Mouse (Mus musculus) spleen, embryonic (tissue): ENCODE results near the gene Scarb1.

ENCODE experiments used
- CTCF ChIA-PET: fragments of 350-600 bp; sonication (Branson Sonifier 250); formaldehyde crosslinking; loops from one replicate; lab custom pipeline; 2022; lab: Charles Lee

The Scarb1 gene

DNA sequence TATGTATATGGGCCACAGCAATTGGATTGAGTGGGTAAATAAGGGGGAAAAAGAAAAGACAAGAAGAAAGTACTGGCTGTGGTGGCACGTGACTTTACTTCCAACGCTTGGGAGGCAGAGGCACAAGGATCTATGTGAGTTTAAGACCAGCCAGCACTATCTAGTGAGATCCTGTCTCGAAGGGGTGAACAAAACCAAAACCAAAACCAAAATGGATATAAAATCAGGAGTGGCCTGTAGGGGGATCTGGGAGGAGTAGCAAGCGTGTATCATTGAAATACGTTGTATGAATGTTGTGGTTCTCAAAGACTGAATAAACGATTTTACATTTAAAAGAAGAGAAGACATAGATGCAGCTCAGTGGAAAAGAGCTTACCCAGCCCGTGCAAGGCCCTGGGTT lies 34.5 kb downstream of the Scarb1 start:
- CTCF ChIA-PET, result no interaction called here

DNA sequence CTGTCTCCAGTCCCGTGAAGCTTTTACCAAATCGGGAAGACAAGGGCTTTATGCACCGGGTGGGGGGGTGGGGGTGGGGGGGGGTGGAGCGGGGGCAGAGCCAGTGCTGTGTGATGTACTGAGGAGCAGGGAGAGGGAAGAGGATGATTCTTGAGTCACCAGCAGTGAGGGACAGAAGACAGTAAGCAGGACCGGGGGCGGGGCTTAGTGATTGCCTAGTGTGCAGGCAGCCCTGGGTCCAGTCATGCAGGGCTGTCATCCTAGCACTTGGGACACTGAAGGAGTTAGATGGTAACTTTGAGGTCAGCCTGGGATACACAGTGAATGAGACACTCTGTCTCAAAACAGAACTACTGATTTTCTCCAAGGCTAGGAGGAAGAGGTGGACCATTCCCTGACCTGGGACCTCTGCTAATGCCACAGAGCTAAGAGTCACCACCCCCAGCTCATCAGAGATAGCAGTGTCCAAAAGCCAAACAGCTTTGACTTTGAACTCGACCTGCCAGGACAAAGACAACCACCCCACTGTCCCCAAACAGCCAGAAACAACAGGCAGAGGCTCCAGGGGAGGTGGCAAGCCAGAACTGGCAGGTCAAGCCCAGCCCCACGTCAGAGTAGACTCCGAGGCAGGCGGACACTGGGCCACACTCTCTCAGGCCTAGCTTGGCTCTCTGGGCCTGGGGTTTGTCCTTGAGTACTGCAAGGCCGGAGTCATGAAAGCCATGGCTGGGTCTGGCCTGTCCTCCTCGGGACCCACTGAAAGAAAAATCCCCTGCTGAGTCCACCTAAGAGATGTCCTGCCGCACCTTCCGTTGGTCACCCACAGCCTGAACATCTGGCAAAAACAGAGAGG lies 35.4 kb downstream of the Scarb1 start:
- CTCF ChIA-PET, result interaction anchor here (0.7 kb wide), 1 partner anchor 404 kb away, joined by 6 read pairs; no protein-coding TSS in a partner anchor

DNA sequence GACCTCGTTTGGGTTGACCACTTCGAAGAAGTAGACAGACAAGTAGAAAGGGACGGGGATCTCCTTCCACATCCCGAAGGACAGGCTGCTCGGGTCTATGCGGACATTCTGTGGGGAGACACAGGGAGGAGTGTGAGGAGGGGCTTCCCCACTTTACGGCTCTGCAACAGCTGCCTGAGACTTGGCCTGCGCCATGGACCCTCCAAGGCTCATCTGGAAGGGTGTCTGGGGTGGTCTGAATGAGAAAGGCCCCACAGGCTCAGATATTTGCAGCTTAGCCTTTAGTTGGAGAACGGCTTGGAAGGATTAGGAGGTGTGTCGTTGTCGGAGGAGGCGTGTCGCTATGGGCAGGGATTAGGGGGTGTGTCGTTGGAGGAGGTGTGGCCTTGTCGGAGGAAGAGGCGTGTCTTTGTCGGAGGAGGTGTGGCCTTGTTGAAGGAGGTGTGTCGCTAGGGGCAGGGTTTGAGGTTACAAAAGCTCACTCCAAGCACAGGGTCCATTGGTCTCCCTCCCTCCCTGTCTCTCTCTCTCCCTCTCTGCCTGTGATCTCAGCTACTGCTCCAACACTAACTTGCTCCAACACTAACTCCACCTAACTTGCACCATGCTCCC lies 36.5 kb downstream of the Scarb1 start:
- CTCF ChIA-PET, result interaction anchor here (0.7 kb wide), 1 partner anchor 403 kb away, joined by 6 read pairs; no protein-coding TSS in a partner anchor

DNA sequence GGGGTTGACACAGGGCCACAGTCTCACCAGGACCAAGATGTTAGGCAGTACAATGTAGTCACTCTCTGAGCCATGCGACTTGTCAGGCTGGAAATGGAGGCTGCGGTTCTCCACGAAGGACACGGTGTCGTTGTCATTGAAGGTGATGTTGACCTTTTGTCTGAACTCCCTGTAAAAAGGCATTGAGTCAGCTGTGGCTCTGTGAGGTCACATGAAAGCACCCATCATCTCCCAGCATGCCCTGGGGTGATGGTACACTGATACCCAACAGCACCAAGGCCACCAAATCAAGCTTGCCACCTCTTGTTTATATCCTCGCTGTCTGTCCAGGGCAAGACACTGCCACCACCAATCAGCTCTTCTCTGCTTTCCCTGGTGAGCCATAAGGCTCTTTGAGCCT lies 37.8 kb downstream of the Scarb1 start:
- CTCF ChIA-PET, result no interaction called here

DNA sequence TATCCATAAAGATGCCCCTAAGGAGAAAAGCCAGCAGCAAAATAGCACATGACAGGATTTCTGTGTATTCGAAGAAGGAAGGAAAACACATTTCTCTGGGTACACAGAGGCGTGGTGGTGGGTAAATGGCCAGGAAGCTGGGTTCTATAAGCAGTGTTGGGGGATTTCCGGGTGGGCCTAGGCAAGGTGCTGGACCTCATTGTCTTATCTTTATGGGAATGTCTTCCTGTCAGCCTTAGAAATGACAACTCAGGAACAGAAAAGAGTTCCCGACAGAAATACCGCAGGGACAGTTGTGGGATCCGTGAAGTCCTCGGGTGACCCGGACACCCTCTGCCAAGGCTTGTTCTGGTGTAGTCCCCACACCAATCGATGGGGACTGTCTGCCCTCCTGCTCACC lies 42.7 kb downstream of the Scarb1 start:
- CTCF ChIA-PET, result no interaction called here

DNA sequence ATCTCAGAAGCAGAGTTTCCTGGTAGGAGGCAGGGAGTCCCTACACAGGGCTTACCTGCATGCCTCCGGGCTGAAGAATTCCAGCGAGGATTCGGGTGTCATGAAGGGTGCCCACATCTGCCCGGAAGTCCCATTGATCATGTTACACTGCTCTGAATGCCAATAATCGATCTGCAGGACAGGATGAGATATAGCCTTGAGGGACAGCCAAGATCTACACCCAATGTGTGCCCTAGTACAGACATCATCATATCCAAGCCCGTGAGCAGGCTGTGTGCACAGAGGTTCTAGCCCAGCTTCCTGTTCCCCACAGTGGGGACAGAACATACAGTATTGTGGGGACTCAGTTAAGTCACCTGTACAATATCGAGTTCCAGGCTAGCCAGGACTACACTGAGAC lies 43.7 kb downstream of the Scarb1 start:
- CTCF ChIA-PET, result no interaction called here

DNA sequence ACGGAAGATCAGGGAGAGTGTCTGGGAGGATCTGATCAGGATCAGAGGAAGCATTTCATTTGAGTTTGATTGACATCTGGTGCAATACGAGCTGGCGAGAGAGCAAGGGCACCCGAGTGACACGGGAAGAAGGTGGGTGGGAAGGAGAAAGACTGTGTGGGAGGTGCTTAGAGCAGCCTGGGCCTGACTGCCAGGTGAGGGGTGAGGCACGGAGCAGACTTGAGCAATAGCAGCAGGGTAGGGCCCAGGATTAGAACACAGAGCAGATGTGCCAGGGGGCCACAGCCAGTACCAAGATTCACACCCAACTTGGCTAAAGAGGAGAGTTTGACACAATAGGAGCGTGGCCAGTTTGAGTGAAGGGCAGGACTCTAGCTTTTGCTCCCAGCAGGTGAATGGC lies 47.9 kb downstream of the Scarb1 start:
- CTCF ChIA-PET, result no interaction called here

DNA sequence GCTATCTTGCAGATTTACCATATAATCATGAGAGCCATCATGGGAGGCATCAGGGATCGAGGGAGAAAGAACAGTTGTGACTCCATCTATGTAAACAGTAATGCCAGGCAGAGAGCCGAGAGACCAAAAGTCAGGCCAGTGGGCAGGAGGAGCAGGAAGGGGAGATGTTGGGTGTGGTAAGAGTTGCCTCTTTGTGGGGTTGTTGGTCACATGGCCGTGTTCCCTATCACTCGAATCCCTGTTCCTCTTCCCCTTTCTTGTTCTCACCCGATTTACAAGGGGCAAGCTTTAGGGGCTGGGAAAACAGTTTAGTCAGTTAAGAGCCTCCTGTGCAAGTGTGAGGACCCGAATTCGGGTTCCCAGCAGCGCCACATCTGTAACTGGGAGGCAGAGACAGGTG lies 49.0 kb downstream of the Scarb1 start:
- CTCF ChIA-PET, result no interaction called here

DNA sequence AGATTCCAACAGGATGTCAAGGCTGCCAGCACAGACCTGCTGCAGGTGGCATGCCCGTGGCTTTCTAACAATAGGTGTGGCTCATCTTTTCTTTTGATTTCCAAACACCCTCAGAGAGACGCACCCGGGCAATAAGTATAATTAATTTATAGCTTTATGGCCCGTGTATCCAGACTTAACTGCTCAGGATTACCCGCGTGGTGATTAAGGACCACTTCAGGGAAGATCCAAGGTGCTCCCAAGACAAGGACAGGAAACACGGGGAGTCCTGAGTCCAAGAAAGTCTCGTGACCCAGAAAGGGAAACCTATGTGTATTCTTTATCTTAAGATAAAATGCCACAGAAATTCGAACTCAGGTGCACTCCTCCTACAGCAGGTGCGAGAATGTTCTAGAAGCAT lies 49.5 kb downstream of the Scarb1 start:
- CTCF ChIA-PET, result no interaction called here

DNA sequence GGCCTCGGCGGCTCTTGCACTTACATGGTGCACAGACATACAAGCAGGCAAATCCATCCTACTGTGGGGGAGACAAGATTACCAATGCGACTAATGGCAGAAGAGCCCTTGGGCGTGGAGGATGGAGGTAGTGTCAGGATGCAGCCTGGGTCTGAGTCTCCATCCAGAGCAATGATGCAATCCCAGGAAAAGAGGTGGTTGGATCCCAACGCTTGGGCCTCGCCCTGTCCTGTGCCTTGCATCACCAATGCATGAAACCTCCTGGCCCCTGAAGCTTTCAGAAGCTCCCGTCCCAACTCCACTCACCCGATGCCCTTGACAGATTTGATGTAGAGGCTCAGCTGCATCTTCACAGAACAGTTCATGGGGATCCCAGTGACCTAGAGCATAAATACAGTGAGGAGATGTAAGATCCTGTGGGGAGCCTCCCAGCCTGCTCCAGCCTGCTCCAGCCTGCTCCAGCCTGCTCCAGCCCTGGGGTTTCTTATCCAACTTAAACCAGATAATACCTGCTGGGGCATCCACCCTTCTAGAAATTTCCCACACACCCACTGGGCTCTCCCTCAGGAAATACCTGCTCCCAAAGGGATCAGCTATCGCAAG lies 53.7 kb downstream of the Scarb1 start:
- CTCF ChIA-PET, result no interaction called here

DNA sequence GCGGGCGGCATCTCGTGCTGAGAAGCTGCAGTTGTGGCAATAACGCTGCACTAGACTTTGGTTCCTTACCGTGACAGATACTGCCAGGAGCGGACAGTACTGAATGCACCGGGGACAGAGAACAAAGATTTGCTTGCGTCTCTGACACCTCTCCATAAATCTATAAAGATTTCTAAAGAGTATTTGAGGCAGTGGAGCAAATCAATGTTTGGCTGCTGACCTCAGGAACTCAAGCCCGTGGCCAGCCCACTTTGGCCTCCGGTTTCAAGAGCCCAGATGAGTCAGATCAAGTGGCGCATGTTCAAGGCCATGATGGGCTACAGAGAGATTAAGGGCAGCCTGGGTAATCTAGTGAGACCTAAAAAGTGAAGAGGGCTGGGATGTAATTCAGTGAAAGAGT lies 54.8 kb downstream of the Scarb1 start:
- CTCF ChIA-PET, result interaction anchor here (0.6 kb wide), 1 partner anchor 1107 kb away, joined by 6 read pairs; no protein-coding TSS in a partner anchor

DNA sequence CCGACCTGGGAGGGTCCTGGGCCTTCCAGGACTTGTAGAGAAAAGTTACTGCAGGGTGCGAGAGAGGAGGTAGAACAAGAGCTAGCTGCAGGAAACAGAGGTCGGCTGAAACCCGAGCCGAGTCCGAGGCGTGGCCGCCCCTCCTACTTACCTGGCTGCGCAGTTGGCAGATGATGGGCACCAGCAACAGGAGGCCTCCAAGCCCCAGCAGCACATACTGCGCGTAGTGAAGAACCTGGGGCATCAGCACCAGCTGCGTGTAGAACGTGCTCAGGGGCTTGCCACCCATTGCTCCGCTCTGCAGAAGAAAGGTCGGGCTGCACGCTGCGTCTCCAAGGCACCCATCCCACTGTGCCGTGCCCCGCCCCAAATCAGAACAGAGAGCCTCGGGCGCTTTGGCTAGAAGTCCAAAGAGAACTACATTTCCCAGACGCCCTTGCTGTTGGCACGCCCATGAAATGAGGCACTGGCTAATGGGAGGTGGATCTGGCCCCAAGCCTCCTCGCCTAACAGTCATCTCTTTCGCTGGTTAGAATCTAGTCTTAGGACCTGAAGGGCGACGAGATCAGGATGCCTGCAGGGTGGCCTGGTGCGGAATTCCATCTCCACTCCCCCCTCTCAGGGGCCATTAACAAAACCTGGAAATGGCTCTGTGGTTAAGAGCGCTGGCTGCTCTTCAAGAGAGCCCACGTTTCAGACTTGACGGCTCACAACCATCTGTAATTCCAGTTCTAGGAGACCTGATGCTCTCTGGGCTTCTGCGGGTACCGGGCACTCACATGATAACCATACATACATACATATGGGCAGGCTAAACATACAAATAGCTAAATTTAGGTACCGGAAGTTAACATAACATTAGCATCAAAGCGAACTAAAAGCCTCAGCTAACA lies 56.9 kb downstream of the Scarb1 start:
- CTCF ChIA-PET, result no interaction called here

DNA sequence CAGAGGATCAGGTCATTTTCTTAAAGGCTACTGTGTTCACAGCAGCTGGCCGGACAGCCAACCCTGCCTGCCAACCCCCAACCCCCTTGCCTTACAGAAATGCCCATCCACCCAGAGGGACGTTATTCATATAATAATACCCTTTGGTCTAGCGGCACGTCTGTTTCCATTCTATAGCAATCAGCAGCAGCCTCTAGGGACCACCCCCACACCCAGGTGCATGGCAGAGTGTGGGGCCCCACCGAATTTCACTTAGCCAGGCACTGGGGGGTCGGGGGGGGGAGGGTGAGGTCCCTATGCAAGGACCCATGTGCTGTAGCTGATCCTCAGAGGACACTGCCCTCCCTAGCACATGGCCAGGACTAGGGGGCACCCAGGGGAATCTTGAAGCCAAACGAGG lies 61.7 kb downstream of the Scarb1 start:
- CTCF ChIA-PET, result interaction anchor here (0.6 to 0.7 kb wide), 2 partner anchors 19 to 32 kb away, joined by 4 read pairs; no protein-coding TSS in a partner anchor

DNA sequence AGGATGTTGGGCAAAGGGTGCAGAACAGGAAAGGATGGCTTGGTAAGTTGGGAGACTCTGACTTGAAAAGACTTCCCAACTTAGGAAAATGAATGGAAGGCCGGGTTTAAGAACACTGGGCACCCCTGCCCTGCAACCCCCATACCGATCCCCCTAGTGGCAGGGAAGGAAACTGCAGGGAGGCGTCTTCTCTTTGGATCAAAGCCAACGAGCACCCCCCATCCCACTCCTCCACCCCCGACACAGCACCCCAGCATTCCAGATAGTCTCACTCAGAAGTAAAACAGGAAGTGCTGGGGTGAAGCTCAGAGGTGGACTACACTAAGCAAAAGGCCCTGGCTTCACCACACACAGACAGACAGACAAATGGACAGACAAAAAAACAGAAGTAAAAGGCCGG lies 62.6 kb downstream of the Scarb1 start:
- CTCF ChIA-PET, result interaction anchor here (0.7 kb wide), 3 partner anchors 58 to 77 kb away, joined by 8 to 11 read pairs (median 9); no protein-coding TSS in a partner anchor

DNA sequence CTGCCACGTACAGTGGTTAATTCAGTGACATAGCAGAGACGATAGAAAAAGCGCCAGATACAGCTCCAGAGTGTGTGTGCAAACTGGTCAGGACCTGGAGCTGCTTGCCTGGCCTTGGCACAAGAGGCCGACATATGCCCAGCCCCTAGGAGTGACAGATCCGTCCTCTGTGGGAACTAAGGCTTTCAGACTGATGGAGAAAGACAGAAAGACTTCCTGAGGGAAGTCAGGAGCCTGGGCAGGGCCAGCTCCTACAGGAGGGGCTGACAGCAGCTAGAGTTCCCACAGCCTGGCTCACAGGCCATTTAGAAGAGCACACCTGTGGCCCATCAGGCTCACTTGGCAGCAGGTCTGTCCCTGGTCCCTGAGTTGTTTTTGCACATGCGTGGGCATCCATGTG lies 63.6 kb downstream of the Scarb1 start:
- CTCF ChIA-PET, result no interaction called here

DNA sequence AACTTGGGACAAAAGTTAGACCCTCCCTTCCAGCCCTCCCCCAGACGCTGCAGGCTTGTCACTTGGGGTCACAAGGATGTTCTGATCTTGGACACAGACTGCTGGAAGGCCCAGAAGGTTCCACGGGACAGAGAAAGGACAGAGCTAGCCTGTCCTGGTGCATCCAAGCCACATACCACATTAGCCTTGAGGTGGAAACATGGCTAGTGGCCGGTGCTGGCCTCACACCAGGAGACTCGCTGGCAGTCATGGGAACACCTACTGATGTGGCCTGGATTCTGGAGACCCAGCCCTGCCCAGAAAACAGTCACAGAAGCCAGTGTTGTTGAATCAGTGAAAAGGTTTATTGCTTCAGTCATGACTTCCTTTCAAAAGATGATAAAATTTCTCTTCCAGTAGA lies 64.1 kb downstream of the Scarb1 start:
- CTCF ChIA-PET, result no interaction called here

DNA sequence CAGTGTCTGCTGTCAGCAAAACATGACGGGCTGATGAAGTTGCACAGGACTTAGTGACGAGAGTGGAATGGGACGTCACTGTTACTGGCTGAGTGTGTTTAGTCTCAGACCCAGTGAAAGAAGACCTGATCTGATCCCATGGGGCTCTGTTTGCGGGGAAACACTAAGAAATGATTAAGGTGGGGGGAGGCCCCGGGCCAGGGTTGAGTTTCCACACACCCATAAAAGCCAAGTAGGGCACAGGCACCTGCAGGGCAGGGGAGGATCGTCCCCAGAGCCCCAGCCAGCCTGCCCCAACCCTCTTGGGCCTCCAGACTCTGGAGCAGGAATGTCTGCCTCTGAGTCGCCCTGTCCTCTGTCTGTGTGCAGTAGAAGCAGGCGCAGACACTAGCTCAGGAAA lies 65.6 kb downstream of the Scarb1 start:
- CTCF ChIA-PET, result no interaction called here

DNA sequence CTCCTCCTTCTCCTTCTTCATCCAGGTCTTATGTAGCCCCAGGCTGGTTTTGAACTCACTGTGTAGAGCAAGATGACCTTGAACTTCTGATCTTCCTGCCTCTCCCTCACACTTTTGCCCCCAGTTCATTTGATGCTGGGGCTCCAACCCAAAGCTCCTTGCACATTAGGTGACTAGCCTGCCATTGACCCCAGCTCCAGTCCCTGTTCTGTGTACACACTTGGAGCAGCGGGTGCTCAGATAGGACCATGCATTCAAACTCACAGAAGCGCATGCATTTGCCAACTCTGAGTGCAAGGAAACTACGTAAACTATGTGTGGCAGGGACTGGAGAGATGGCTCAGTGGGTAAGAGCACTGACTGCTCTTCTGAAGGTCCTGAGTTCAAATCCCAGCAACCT lies 66.1 kb downstream of the Scarb1 start:
- CTCF ChIA-PET, result no interaction called here

DNA sequence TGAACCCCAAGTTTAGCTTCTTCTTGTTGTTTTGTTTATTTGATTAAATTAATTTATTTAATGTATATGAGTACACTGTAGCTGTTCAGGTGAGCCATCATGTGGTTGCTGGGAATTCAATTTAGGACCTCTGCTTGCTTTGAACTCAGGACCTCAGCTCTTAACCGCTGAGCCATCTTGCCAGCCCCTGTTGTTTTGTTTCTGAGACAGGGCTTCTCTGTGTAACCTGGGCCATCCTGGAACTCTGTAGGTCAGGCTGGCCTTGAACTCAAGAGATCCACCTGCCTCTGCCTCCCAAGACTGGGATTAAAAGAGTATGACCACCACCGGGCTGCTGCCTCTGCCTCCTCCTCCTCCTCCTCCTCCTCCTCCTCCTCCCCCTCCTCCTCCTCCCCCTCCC lies 66.7 kb downstream of the Scarb1 start:
- CTCF ChIA-PET, result interaction anchor here (0.7 to 1.0 kb wide), 2 partner anchors 9 to 374 kb away, joined by 3 to 5 read pairs; no protein-coding TSS in a partner anchor

DNA sequence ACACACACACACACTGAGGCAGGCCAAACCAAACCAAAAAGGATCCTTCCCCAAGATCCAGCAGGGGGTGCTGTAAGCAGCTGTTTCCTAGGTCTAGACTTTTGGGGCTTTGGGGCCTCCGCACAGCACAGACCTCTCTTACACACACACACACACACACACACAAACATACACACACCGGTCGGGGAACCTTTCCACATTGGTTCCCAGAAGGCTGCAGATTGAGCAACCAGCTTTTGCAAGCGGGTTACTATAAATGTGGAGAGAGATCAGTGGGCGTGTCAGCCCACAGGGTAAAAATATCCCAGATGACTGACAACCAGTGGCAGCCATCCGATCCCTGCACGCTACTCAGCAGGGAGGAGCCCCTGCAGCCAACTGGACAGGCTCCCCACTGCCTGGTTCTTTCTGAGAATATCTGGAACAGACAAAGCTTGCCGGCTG lies 67.2 kb downstream of the Scarb1 start:
- CTCF ChIA-PET, result interaction anchor here (0.7 to 1.0 kb wide), 3 partner anchors 9 to 373 kb away, joined by 3 to 5 read pairs (median 4); partner anchors contain the start of gene Scarb1
